Mouse (Mus musculus) thymus, adult 18-20 months (tissue): Measurements from ENCODE around the gene Tctn1.
A peak's percentile ranks its signal among the peaks of the same experiment; 100 is the strongest.

Source experiments
- DNase-seq, 2 experiments: peaks; one replicate each; pipeline ENCODE4 v3.0.0; 2022; ENCODE audit warnings: mixed read lengths in 2 of 2

The Tctn1 gene

DNA sequence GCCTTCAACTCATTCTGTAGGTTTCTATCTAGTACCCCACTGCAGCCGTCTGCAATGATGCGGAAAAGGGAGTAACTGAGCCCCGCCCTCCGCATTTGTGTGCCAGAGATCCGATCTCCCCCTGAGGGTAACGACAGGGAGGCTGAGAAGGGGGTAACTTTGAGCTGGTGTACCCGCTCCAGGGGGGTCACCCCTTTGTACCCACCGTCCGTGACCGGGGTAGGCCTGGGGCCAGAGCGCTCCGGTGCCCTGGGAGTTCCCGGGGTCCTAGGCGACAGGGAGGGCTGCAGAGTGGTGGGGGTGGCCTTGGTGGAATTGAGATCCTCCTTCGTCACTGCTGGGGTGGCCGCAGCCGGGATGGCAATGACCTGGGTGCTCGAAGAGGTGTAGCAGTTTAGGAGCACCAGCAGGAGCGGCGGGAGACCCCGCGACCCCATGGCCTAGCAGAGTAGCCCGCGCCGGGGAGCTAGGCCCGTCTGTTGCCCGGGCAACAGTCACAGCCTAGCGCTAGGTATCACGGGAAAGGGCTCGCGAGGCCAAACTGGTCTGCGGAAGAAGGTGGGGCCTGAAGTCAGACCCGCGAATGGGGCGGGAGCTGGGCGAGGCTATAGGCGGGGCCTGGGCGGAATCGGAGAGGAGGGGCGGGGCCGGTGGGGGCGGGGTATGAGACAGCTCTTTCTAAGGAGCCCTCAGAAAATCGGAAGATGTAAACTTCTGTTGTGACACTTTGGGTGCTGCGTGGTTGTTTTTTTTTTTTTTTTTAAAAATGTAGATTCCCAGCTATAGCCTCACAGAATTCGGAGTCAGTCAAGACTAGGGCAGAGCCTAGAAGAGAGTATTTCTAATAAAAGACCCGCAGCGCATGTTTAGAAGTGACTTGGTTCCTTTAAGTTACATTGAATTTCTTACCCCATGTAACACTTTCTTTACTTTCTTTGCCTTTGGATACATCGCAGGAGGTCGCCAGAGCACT lies at the start of gene Tctn1:
TSS of gene Tctn1 (minus strand) at position 528 of the 973 bp plus-strand sequence.
- peak; percentile 82 to 84 for DNase-seq

DNA sequence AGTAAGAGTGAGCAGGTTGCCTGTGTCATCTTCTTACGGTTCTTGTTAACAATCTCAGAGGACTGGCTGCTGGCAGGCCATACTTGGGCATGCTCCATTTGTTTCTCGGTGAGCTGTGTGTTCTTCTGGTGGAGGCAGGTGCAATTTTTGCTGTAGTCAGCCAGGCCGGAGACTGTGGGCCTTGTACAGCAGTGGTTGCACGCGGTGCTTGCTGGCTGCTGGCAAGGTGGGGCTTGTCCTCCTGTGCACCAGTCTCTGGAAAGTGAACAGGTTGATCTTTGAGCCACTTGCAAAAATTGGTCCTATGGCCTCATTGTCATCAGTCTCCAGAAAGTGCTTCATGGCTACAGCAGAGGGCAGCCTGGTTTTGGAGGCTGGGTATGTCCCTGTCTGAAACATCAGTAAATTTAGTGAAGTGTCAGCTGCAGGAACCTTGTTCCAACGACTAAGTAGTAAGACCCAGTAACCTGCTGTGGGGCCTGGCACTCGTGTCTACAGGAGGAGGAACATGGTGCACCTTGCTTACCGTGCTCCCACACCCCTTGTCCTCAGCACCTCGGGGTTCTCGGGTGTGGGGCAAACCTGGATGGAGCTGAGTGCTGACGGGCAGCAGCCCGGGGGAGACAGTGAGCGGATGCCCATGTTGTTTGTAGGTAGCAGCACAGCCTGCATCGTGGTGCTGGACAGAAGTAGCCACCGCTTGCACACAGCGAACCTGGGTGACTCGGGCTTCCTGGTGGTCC lies 48.9 kb upstream of the Tctn1 start:
- peak in 1 of 2 experiments; percentile 57 for DNase-seq

DNA sequence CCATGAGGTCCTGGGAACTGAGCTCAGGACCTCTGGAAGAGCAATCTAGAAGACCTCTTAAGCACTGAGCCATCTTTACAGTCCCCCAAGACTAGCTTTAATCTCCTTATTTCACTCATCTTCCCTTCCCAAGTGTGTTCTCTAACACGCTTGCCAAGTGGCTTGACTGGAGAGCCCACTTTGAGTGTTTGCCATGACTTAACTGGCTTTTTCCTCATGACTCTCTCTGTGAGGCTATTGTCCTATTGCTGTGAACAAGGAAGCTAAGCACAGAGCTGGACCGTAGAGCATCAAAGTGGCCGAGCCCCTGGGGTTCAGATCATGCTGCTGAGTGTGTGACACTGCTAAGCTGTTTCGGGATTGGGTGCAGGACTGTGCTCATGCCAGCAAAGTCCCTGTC lies 48.1 kb upstream of the Tctn1 start:
- DNase-seq: no peak

DNA sequence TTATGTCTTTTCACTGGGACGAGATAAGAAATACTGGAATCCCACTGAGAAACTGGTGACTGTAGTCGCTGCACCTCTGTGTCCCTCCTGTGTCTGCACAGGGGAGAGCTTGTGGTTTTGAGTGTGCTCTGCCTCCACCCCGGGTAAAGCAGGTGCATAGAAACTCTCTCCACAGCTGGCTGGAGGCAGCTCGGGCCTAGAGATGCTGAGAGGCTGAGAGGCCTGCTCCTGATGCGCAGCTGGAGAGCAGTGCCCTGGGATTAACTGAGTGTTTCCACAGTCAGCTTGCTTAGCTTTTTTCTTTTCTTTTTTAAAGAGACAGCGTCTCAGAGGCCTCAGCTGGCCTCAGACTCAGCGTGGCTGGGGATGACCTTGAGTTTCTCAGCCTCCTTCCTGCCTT lies 47.4 kb upstream of the Tctn1 start:
- peak; percentile 71 to 83 for DNase-seq

DNA sequence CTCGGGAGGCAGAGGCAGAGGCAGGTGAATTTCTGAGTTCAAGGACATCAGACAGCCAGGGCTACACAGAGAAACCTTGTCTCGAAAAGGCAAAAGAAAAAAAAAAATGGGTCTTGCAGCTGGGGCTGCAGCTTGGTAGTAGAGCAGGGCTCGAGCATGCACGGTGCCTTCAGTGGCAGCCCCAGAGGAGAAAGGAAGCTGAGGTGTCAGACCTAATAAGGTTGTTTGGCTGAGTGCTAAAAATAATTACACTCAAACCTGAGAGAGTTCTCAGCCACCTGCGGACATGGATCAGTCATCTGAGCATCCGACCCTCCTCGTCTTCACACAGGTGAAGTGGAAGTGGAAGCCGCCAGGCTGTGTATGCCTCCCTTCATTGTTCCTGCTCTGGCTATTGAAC lies 46.4 kb upstream of the Tctn1 start:
- peak; percentile 67 to 76 for DNase-seq

DNA sequence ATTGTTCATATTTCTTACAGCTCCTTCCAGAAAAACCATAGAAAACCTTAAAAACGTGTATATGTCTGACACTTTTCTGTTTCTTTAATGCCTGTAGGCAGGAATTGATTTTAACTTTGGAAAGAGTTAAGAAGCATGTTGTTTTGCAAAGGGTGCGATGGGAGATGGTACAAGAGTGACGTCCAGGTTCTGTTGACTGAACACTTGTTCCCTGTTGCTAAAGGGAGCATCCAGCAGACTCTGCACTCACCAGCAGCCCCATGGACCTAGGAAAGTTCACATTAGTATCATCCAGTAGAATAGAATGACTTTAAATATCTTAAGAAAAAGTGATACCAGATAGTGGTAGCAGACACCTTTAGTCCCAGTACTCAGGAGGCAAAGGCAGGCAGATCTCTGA lies 42.3 kb upstream of the Tctn1 start:
- no peak for DNase-seq

DNA sequence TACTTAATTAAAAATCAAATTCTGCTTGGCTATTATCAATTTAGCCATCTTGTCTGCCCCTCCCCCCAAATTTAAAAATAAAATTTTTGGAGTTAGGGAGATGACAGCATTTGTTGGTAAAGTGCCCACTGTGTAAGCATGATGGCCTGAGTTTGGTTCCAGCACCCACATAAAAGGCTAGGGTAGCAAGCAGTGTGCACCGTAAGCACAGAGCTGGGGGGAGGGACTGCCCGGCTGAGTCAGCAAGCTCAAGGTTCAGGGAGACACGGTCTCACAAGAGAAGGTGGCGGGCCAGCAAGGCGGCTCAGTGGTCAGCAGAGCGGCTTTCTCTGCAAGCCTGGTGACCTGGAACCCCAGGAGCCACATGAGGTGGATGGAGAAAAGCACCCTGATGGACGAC lies 41.2 kb upstream of the Tctn1 start:
- DNase-seq: no peak

DNA sequence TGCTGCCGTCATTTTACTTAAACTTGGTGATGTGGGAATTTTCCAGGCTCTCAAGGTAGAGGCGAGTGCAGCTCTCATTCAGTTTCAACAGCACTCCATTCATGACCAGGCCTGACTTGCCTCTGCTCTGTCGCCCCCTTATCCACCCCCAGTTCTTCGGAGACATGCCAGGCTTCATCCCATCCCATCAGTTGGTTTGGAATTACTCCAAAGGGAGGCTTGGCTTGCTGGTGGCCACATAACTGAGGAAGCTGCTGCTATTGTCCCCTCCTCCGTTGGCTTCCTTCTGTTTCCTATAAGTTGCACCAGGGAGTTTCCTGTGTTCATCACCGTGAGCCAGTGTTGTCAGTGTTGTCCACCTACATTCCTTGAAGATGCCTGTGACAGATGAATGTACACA lies 40.3 kb upstream of the Tctn1 start:
- DNase-seq: no peak

DNA sequence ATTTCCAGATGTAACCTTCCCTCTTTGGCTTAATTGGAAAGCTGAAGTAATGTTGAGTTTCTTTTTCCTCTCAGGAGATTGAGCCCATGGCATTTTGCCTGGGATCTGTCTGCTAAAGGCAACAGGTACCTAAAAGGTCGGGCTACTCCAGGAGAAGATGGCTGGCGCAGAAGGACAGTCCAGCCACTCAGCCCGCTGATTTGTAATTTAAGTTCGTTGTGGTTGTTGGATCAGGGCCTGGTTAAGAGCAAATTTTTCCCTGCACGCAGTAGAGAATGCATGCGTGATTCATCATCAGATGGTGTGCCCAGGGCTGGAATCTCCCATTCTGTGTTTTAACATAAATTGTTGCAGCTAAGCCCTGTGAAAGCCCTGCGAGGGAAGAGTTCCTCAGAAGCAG lies 39.7 kb upstream of the Tctn1 start:
- no peak for DNase-seq

DNA sequence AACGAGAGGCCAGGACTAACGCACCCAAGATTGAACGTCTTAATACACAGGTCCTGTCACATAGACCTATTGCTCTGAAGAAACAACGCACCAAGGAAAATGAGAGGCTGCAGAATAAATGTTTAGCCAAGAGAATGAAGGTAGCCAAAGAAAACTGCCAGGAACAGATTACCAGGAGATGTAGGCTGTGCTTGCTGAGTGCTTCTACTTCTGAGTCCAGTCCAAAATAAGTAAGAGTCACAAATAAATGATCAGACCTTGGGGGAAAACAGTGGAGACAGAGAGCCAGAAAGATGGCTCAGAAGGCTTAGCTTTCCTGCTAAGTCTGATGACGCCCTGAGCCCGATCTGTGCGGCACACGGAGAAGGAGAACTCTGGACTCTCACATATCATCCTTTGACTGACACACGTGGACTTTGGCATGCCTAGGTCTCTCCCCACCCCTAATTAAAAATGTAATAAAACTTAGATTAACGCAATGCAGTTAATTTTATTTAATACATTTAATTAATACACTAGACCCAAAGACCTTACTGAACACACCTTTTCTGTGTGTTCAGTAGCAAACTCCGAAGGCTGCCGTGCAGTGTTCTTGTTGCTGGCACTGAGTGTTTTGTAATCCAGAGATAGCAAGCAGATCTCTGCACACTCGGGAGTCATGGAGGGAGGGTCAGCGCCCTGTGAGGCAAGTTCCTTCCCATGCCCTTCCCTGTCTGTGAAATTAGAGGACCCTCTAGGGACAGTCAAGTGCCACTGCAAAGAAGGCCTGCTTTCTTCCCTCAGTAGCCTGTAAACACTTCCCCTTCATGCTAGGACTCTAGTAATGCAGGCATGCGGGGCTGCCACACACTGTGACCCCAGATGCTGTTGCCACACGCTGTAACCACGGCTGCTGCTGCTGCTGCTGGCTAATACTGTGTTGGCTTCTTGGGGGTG lies 38.8 kb upstream of the Tctn1 start:
- no peak for DNase-seq

DNA sequence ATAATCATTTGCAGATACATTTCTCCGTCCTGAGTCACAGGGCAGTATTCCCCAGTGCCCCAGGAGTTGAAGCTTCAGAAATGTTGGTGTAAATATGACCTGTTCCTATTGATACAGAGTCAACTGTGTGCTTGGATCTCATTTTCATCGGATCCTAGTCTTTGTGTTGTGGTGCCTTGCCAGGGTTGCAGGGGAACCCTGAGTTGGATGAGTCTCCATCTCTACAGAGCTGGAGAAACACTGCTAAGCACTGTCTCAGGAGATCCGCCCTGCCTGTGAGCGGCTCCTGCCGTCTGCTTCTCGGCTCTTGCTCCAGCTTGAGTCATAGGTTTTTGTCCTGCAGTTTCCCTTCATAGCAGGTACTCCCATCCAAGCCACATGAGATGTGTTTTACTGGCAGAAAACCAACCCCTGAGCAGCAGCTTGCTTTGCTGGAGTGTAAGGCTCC lies 35.8 kb upstream of the Tctn1 start:
- no peak for DNase-seq

DNA sequence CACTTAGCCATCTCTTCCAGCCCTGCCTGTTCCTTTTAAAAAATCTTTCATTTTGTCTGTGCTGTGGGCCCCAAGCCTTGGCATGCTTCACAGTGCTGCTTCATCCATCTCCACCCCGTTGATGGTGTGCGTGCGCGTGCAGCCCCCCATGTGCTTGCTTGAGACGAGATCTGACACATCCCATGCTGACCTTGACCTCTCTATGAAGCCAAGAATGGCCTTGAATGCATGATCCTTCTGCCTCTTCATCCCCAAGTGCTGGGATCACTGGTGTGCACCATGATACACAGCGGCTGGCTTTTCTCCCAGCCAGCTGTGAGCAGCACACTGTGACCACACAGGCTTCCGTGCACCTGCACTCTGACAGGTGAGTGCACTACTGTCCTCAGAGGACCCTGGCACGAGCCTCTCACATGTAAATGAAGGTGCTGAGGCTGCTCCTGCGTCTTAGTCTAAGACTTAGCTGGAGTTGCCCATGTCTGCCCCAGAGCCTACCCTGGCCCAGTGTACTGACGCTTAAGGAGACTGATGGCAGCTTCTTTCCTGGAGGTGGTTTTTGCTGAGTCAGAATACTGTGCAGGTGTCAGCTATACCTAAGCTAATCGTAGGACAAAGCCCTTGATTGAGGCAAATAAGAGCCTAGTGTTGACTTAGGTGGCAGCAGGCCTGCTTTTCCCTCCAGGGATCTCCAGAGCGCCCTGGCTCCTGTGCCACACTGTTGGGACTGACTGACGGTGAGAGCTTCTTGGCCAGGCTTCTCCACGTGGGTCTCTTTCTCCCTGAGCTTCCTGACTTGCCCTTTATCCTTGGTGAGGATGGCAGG lies 31.1 kb upstream of the Tctn1 start:
- DNase-seq: peak in 1 of 2 experiments; percentile 56

DNA sequence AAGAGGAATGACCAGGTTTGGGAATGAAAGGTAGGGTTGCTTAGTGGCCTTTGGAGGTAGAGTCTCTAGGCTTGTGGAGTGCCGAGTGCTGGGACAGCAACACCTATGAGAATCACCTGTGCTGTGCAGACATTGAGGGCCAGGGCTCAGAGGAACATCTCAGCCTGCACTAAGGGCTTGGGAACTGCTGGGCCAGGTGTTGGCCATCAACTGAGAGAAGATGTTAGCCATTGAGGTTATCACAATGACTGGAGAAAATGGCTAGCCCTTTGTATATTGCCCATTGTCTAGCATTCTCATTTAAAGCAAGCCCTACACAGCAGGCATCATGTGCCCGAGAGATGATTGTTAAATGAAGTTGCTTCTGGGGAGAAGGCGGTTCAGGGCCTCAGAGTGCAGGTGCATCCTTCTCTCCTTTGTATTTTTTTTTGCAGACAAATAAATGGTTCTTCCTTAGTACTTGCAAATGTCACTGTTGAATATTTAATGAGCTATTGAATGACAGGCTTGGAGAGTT lies 30.0 kb upstream of the Tctn1 start:
- DNase-seq: no peak

DNA sequence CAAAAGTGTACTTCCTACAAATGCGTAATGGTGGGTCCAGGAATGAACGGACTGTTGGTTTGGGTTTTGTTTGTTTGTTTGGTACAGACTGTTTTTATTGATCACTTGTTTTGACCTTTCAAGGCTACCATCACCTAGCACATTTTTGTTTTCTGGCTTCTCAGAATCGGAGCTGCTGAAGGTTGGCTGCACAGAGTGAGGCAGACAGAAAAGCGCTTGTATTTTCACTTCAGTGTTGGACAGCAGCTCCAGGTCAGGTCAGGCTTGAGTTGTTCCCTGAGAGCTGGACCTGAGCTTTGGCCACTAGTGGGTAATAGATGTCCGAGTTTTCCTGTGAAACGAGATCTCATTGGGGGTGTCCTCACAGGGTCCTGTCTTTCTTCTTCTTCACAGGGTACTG lies 28.9 kb upstream of the Tctn1 start:
- no peak for DNase-seq

DNA sequence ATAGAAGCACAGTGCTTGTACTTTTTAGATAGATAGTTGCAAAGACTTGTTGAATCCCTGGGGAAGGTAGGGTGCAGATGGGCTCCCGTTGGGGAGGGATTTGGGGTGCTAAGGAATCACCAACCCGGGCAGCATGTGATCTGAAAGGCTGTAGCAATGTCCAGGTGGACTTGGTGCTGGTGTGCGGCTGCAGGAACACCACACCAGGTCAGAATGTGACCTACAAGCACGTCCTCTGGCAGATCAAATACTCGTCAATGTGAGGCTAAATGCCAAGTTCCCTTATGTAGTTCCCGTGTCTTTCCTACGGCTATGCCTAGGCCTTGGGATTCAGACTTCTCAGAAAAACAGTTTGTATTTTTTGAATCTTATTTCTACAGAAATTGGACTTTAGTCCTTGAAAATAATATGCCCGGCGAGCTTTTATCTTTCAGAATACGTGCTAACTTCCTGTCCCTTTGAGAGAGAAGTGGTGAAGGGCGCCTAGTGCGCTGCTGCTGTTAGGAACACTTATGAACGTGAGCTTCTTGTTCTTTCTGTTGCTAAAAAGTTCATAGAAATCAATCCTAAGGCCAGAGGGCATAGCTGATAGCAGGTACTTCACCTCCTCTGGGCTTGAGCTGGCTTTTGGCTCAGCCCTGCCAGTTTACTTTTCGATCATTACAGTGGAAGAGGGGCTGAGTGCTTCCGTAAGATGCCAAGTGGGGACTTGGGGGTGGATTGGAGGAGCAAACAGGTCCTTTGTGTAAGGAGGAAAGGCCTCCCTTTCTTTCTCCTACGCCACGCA lies 27.5 kb upstream of the Tctn1 start:
- DNase-seq: no peak

DNA sequence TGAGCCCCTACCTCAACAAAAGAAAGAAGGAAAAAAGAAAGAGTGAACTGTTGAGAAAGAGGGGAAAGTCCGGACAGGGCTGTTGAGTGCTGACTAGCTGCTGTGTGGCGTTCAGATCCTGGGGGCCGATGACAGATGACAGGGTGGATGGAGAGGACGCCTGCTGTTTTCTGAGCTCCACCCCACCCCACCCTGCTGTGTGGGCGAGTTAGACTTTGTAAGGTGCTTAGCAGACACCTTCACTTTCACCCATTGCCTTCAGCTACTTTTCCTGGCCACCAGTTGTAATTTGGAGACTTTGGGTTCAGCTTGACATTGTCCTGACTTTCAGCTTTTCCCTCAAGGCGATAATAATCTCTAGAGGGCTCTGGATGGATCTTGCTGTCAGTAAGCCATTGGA lies 26.9 kb upstream of the Tctn1 start:
- DNase-seq: no peak

DNA sequence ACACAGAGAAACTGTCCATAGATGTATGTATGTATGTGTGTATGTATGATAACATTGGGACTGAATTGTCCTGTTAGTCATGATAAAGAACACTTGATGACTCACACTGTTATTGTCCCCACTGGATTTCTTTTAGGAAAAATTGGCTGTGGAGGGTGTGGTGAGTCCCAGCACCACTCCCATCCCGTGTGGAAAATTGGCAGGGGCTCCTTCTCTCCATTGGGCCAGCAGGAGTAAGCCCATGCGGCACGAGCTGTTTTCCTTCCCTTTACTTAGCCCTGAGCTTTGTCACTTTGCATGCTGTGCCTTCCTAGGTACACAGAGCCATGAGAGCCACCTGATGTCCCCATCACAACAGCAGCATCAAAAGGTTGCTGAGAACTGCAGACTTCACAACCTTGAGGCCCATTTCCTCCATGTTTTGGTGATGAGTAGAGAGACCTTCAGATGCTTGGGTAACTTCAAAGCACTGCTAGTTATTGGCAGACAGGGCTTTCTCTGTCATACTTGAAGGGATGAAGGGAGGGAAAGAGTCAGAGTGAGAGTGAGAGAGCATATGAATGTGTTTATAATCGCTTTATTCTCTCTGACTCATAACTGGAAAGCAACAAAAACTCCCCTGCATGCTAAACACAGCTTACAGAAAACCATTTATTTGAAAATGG lies 24.0 kb upstream of the Tctn1 start:
- DNase-seq: no peak

DNA sequence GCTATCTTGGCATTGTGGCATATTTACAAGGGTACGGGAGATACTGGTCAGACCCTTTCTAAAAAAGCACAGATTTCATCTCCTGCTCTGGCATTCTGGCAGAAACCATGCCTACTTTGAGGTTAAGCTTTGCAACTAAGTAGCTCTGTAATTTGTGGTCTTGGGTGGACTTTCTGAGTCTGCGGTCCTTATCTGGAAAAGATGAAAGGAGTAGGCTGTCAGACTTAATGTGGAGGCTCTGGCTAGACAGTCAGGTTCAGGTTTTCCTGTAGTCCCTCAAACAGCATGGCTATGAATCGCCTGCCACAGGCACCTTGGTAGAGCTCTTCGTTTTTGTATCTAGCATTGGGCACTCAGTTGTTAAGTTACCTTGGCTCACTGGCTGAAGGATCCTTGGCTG lies 22.8 kb upstream of the Tctn1 start:
- no peak for DNase-seq

DNA sequence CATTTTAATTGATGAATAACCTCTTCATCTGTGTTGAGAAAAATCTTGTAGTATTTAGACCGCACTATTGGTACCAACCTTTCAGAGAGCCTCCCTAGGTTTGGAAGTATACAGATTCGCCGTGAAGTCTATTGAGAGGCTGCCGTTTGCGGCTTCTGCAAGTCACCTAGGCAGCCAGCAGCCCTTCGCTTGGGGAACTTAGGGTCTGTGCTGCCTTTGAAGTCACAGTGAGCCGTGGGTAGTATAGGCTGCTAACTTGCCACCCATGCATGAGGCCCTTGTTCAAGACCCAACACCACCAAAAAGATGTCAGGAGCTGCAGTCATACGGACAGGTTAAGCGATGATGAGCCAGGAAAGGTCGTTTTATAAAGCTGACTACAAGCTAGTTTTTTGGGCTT lies 21.9 kb upstream of the Tctn1 start:
- peak in 1 of 2 experiments; percentile 49 for DNase-seq

DNA sequence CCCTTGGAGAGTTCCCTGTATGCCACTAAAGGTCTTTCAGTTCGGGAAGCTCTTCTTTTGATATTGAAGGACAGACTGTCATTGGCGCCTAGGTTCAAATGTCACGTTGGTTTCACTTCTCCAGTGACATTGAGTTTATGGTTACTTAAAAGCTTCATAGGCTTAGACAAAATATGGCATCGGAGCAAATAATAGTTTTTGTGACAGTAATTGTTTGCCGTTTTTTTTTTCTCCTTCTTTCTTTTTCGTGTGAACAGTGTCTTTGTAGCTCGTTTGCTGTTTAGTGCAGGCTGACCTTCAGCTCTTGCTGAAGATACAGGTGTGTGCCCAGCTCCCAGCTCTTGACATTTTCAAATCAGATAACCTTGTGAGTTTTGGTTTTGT lies 21.5 kb upstream of the Tctn1 start:
- DNase-seq: no peak
